Mouse (Mus musculus) megakaryocyte progenitor cell, adult 5-6 weeks (primary cell): Measurements from ENCODE around the gene Sytl2. TPM values are rescaled to one million over a fixed set of nuclear protein-coding genes. Genes with fewer than 3 reads are reported as not detected.

Experiments
- ATAC-seq: replicated peaks from 2 replicates; pipeline ENCODE4 v1.8.0; 2016; ENCODE audit warnings: mild to moderate bottlenecking, moderate TSS enrichment, inconsistent platforms; ENCODE audit not compliant: poor library complexity
- total RNA-seq, 2 experiments: library from RNA; stranded (forward) in 1 of 2; stranded (reverse) in 1 of 2; fragments of 157-497, 149-512 nt in 1 of 2; fragments of 200-1000 nt in 1 of 2; gene quantifications; 2 replicates each; pipeline versions ENCODE4 v1.2.3 to v1.2.4; 2015 to 2017

The Sytl2 gene
- total RNA-seq, 2 experiments from 2014 or later = 0.10 to 0.17 TPM

DNA sequence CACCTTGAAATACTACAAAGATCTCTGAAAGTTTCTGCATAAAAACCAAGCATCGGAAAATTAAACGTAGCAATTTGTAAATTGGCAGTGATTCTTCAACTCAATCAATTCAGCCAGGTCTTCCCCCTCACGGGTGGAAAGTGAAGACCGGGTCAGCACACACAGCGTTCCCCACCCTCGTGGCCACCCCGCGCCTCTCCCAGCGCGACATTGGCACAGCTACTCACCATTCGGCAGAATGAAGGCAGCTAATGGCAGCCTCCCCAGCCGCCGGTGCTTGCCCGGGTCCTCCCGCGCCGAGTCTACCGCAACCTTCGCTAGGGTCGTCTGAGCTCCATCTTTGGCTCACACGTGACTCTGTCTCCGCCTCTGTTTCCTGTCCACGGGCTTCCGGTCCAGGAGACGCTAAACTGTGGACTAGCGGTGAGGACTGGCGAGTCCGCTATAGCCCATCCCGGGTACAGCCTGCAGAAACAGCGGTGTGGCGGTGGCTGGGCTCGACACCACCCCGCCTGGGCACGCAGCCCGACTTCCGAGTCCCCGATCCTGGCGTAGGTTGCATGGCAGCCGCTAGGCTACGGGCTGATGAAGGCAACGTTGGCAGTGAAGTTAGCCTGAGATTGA is 154.9 kb downstream of the Sytl2 start, which contains the start of gene Tmem126a:
Gene Tmem126a (minus strand): TSS at position 385 of the 624 bp plus-strand sequence.
- ATAC-seq = peak; percentile 88

DNA sequence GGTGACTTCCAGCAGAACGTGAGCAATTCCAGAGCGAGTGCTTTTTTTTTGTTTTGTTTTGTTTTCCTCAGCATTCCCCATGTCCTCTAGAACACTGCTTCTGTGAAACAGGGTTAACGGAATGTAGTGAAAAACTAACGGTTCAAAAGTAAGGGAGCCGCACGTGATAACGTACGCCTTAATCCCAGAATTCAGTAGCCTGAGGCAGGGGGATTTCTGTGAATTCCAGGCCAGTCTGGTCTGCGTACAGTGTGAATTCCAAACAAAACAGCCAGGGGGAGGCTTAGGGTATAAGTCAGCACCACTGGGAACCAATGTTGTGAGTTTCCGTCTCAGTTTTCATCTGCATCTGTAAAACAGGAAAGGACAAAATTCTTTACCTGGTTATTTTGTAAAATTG is 155.5 kb downstream of the Sytl2 start:
- ATAC-seq = peak; percentile 19; the same call in 1 of the 2 replicates

Other genes with a start within 250 kb of the Sytl2 start
- 101 and 140 TPM in 2 replicates for gene Picalm, start 172.0 kb upstream of the Sytl2 start, total RNA-seq (2015)
- 97.1 and 131 TPM in 2 replicates for gene Picalm, start 172.0 kb upstream of the Sytl2 start, total RNA-seq (2017)
- not detected in 2 replicates for gene Ccdc83, start 36.5 kb upstream of the Sytl2 start, total RNA-seq (2015)
- not detected in 2 replicates for gene Ccdc83, start 36.5 kb upstream of the Sytl2 start, total RNA-seq (2017)
- gene Ccdc89, start 124.3 kb downstream of the Sytl2 start, total RNA-seq (2015) = not detected in 2 replicates
- 0.54 and 0.58 TPM in 2 replicates for gene Ccdc89, start 124.3 kb downstream of the Sytl2 start, total RNA-seq (2017)
- gene Crebzf, start 140.5 kb downstream of the Sytl2 start, total RNA-seq (2015) = 104 and 106 TPM in 2 replicates
- gene Crebzf, start 140.5 kb downstream of the Sytl2 start, total RNA-seq (2017) = 55.0 and 76.4 TPM in 2 replicates
- gene Tmem126a, start 155.0 kb downstream of the Sytl2 start, total RNA-seq (2015) = 68.0 and 68.4 TPM in 2 replicates
- gene Tmem126a, start 155.0 kb downstream of the Sytl2 start, total RNA-seq (2017) = 28.2 and 42.1 TPM in 2 replicates
- gene Tmem126b, start 173.7 kb downstream of the Sytl2 start, total RNA-seq (2015) = 9.3 and 12.1 TPM in 2 replicates
- gene Tmem126b, start 173.7 kb downstream of the Sytl2 start, total RNA-seq (2017) = 11.3 and 12.8 TPM in 2 replicates
- 0.54 and 1.1 TPM in 2 replicates for gene Dlg2, start 174.4 kb downstream of the Sytl2 start, total RNA-seq (2015)
- 0.25 and 2.1 TPM in 2 replicates for gene Dlg2, start 174.4 kb downstream of the Sytl2 start, total RNA-seq (2017)